Mouse (Mus musculus): ENCODE results near the gene Arhgap36. TPM values are rescaled to one million over a fixed set of nuclear protein-coding genes. Genes with fewer than 3 reads are reported as not detected.

Gene Arhgap36
- total and polyA plus RNA-seq, 3 experiments, result 0.14 to 0.27 TPM; not detected in 1

DNA sequence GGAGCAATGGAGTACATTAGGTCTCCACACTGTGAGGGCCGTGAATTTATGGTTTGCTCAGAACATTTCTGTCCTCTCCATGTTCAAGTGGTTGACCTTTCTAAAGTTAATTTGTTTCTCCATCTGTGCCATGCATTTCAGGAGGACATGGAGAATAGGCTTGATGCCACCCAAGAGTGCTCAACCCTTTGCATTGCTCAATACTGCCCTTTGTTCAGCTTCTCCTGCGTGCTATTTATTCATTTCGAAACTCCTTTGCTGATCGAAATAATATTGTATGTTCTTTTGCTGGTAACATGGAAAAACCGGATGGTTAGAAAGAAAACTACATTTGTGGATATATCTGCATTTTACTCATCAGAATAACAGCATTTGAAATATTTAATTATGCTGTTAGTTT is 25.4 kb downstream of the Arhgap36 start:
- Histone ChIP-seq H3K79me2 (replicated peaks; ENCODE audit: control insufficient read depth, insufficient read depth, low read length) (no peaks in the 10 kb centered on the region), H3K27ac (no peak overlapping the region), H3K9ac (ENCODE audit: low read depth, low read length) (no peak overlapping the region), H3K4me1 (ENCODE audit: control insufficient read depth, insufficient read depth, low read length) (no peaks in the 10 kb centered on the region), H3K27me3 (ENCODE audit: control insufficient read depth, insufficient read depth, low read length) (no peaks in the 10 kb centered on the region), H3K4me3 (no peak overlapping the region), H3K36me3 (ENCODE audit: control insufficient read depth, insufficient read depth, low read length) (no peaks in the 10 kb centered on the region)
- WGBS, result 74% methylated on average over 5 of the region's 5 CpGs
- no peak for DNase-seq
- intact Hi-C loops (cut with DNase I), result no loop called here
- TF ChIP-seq CTCF (IDR thresholded peaks at IDR 0.05), result no peak
- no peak for TF ChIP-seq EP300 (IDR thresholded peaks at IDR 0.05; ENCODE audit: insufficient read depth, low read depth, low read length)
- no peak for TF ChIP-seq POLR2A (IDR thresholded peaks at IDR 0.05; ENCODE audit: insufficient read depth, low read depth, low read length)

DNA sequence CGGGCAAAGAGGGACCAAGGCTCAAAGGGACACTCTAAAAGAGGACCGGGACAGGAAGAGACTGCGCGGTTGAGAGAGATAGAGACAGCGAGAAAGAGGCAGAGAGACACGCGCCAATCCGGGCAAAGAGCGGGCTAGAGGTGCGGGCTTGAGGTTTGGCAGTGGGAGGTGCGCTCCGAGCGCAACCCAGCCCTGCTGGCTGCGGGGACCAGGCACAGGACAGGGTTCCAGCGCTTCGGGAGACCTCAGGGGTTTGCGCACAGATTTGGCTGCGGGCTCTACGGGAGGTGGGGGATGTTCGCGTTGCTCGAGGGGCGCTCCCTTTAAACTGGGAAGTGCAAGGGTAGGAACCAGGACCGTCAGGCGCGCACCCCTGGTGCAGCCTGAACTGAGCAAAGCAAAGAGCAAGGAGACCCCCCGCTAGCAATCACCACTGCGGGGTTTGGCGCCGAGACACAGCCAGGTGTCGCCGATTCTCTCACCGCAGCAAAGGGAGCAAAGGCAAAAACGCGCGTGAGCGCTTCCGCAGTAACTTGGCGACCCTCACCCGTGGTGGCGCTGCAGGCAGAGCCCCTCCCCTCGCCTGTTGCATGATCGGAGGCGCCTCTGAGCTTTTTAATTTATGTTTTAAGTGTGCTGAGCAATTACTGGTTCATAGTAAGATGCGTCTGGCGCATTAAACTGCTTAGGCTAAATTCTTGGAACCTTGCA is 30.1 kb downstream of the Arhgap36 start:
- TF ChIP-seq EP300 (IDR thresholded peaks at IDR 0.05; ENCODE audit: insufficient read depth, low read depth, low read length) (no peak), POLR2A (IDR thresholded peaks at IDR 0.05; ENCODE audit: insufficient read depth, low read depth, low read length) (no peak), CTCF (IDR thresholded peaks at IDR 0.05) (no peak)
- H3K36me3 ChIP-seq (ENCODE audit: control insufficient read depth, insufficient read depth, low read length), result no peaks in the 10 kb centered on the region
- H3K27ac ChIP-seq, result no peak overlapping the region
- H3K79me2 ChIP-seq (replicated peaks; ENCODE audit: control insufficient read depth, insufficient read depth, low read length), result no peaks in the 10 kb centered on the region
- no peak for DNase-seq
- H3K4me1 ChIP-seq (ENCODE audit: control insufficient read depth, insufficient read depth, low read length), result no peaks in the 10 kb centered on the region
- no peak overlapping the region for H3K9ac ChIP-seq (ENCODE audit: low read depth, low read length)
- H3K27me3 ChIP-seq (ENCODE audit: control insufficient read depth, insufficient read depth, low read length), result no peaks in the 10 kb centered on the region
- intact Hi-C loops (cut with DNase I), result no loop called here
- no peak overlapping the region for H3K4me3 ChIP-seq
- WGBS, result 12% methylated on average over 46 of the region's 46 CpGs

Other genes with a start within 250 kb of the Arhgap36 start
- gene Enox2, start 175.7 kb upstream of the Arhgap36 start, total RNA-seq (2021), result 1 to 10 TPM; 7.8 to 8.8 TPM
- gene Enox2, start 175.7 kb upstream of the Arhgap36 start, polyA plus RNA-seq (2012; rRNA removed), result 4.6 and 6.9 TPM in 2 replicates
- not detected for gene Olfr1320, start 208.4 kb downstream of the Arhgap36 start, total RNA-seq (2021)
- not detected in 2 replicates for gene Olfr1320, start 208.4 kb downstream of the Arhgap36 start, polyA plus RNA-seq (2012; rRNA removed)